Mouse (Mus musculus): ENCODE results near the gene Mef2a.
"Not testable (repeated sequence)": the region's sequence is repeated elsewhere in the genome, so short reads cannot be mapped to it uniquely, and the experiment has no call there.

Gene Mef2a

GRCm38 (mm10) chr7:67369645-67370044 is 3.0 kb downstream of the Mef2a start:
- no peak for DNase-seq

- DNase-seq = no peak
Measured at GRCm38 (mm10) chr7:67368394-67368793, 4.3 kb downstream of the Mef2a start.

GRCm38 (mm10) chr7:67360588-67360987 is 12.1 kb downstream of the Mef2a start:
- DNase-seq = no peak

GRCm38 (mm10) chr7:67359863-67360262 is 12.8 kb downstream of the Mef2a start:
- DNase-seq = no peak

GRCm38 (mm10) chr7:67355870-67356269 is 16.8 kb downstream of the Mef2a start:
- no peak for DNase-seq

GRCm38 (mm10) chr7:67353667-67354066 is 19.0 kb downstream of the Mef2a start:
- no peak for DNase-seq

- no peak for DNase-seq
Measured at GRCm38 (mm10) chr7:67352989-67353388, 19.7 kb downstream of the Mef2a start.

- DNase-seq = no peak
Measured at GRCm38 (mm10) chr7:67344443-67344842, 28.2 kb downstream of the Mef2a start.

- DNase-seq = no peak
Measured at GRCm38 (mm10) chr7:67342067-67342625, 30.5 kb downstream of the Mef2a start.

GRCm38 (mm10) chr7:67320359-67320758 is 52.3 kb downstream of the Mef2a start:
- DNase-seq = no peak

GRCm38 (mm10) chr7:67318697-67319096 is 54.0 kb downstream of the Mef2a start:
- no peak for DNase-seq

GRCm38 (mm10) chr7:67313200-67313599 is 59.5 kb downstream of the Mef2a start:
- DNase-seq = no peak

GRCm38 (mm10) chr7:67310151-67310550 is 62.5 kb downstream of the Mef2a start:
- no peak for DNase-seq

GRCm38 (mm10) chr7:67308102-67308501 is 64.6 kb downstream of the Mef2a start:
- DNase-seq = no peak

- DNase-seq = no peak
Measured at GRCm38 (mm10) chr7:67307078-67307477, 65.6 kb downstream of the Mef2a start.

- DNase-seq = no peak
Measured at GRCm38 (mm10) chr7:67304937-67305336, 67.7 kb downstream of the Mef2a start.

GRCm38 (mm10) chr7:67296419-67296818 is 76.2 kb downstream of the Mef2a start:
- no peak for DNase-seq

- no peak for DNase-seq
Measured at GRCm38 (mm10) chr7:67291356-67291755, 81.3 kb downstream of the Mef2a start.

- no peak for DNase-seq
Measured at GRCm38 (mm10) chr7:67287456-67287855, 85.2 kb downstream of the Mef2a start.

GRCm38 (mm10) chr7:67283581-67283980 is 89.1 kb downstream of the Mef2a start:
- DNase-seq = no peak

- DNase-seq = not testable (repeated sequence)
Measured at GRCm38 (mm10) chr7:67270447-67270846, 102.2 kb downstream of the Mef2a start.

GRCm38 (mm10) chr7:67259828-67260563 is 112.7 kb downstream of the Mef2a start:
- DNase-seq = peak; percentile 67

- no peak for DNase-seq
Measured at GRCm38 (mm10) chr7:67246067-67246466, 126.6 kb downstream of the Mef2a start.

GRCm38 (mm10) chr7:67245255-67245654 is 127.4 kb downstream of the Mef2a start:
- DNase-seq = no peak

- DNase-seq = no peak
Measured at GRCm38 (mm10) chr7:67243894-67244282, 128.8 kb downstream of the Mef2a start.

Data from cerebellum, adult 11-12 months (tissue).